Mouse (Mus musculus): ENCODE results near the gene Scn11a. TPM values are rescaled to one million over a fixed set of nuclear protein-coding genes. Genes with fewer than 3 reads are reported as not detected.

The Scn11a gene
- polyA plus RNA-seq (2015; fragmentation: Nextera tagmentation; extraction: Ambion mirVana), result 0.04 and 0.14 TPM in 2 replicates

GRCm38 (mm10) chr9:119825297-119825696 lies at the start of gene Scn11a:
Gene Scn11a, minus strand, starts transcription at chr9:119825456.
- no peak within 1 kb of the TSS for H3K9ac ChIP-seq
- no peak within 1 kb of the TSS for H3K27ac ChIP-seq
- no peak within 1 kb of the TSS for H3K4me2 ChIP-seq
- H3K27me3 ChIP-seq, result 0 out of 2 replicates have a peak, but pooled peaks cover 5% of the 10 kb centered on the region
- peaks cover 6% of the 10 kb centered on the region; the same call in 1 of the 2 replicates for H3K4me1 ChIP-seq (replicated peaks)
- ATAC-seq (ENCODE audit: low FRiP score), result no peak
- WGBS, result 50% methylated on average over 4 of the region's 4 CpGs
- H3K4me3 ChIP-seq, result no peak within 1 kb of the TSS
- no peaks in the 10 kb centered on the region for H3K36me3 ChIP-seq
- H3K9me3 ChIP-seq, result no peaks in the 10 kb centered on the region

DNA sequence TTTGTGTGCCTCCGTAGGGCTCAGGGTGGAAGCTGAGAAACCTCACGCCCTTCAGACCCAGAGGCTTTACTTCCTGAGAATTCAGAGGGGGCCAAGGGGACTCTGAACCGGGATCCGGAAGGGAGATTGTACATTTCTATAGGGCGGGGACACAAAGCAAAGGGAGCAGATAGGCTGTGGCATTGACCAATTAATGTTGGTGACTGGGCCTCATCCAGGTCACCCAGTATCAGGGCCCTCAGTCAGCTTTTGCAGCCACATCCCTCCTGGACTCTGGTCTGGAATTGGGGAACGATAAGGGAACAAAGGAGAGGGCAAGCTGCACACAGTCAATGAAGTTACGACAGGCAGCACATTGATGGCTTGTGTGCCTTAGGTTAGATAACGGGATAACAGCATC lies 28.9 kb upstream of the Scn11a start:
- ATAC-seq (ENCODE audit: low FRiP score), result no peak
- no peak overlapping the region for H3K27ac ChIP-seq
- H3K4me3 ChIP-seq, result no peak overlapping the region
- H3K36me3 ChIP-seq, result no peaks in the 10 kb centered on the region
- H3K9ac ChIP-seq, result no peak overlapping the region
- H3K9me3 ChIP-seq, result peaks cover 3% of the 10 kb centered on the region; the same call in 1 of the 2 replicates
- H3K4me1 ChIP-seq (replicated peaks), result peaks cover 16% of the 10 kb centered on the region
- 72% methylated on average over 8 of the region's 8 CpGs for WGBS
- H3K27me3 ChIP-seq, result no peaks in the 10 kb centered on the region
- H3K4me2 ChIP-seq, result no peak overlapping the region

DNA sequence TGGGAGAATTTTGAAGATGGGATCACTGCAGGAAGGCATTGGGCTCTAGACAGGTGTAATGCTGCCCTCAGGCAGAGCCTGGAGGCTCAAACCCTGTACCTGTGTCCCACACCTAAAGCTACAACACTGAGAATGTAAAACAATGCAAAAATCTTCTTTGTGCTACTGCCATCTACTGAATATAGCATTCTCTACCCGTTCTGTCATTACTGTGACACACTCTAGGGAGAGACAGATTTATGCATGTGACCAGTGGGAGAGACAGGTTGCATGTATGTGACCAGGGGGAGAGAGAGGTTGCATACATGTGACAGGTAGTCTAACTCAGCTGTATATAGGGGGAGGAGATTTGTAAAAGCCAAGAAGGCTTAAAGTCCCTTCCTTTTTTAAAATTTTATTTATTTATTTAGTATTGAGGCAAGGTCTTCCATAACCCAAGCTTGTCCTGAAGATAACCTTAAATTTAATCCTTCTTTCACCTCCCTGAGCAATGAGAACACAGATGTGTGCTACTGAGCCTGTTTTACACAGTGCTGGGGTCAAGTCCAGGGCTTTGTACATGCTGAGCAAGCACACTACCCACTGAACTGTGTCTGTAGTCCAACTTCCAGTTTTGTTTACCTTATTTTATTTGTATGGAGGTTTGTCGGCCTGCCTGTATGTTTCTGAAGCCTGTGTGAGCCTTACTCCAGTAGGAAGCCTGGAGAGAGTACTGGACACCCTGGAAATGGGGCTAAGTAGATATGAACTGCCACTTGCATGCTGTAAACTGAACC lies 28.0 kb upstream of the Scn11a start:
- peaks cover 24% of the 10 kb centered on the region for H3K4me1 ChIP-seq (replicated peaks)
- peaks cover 7% of the 10 kb centered on the region; the same call in 1 of the 2 replicates for H3K27me3 ChIP-seq
- peak; percentile 36; the same call in 1 of the 2 replicates for ATAC-seq (ENCODE audit: low FRiP score)
- H3K4me2 ChIP-seq, result no peak overlapping the region
- WGBS, result 74% methylated on average over 2 of the region's 2 CpGs
- H3K9me3 ChIP-seq, result peaks cover 3% of the 10 kb centered on the region; the same call in 1 of the 2 replicates
- no peaks in the 10 kb centered on the region for H3K36me3 ChIP-seq
- no peak overlapping the region for H3K4me3 ChIP-seq
- no peak overlapping the region for H3K9ac ChIP-seq
- peak overlapping the region; percentile 42; the same call in 1 of the 2 replicates for H3K27ac ChIP-seq

DNA sequence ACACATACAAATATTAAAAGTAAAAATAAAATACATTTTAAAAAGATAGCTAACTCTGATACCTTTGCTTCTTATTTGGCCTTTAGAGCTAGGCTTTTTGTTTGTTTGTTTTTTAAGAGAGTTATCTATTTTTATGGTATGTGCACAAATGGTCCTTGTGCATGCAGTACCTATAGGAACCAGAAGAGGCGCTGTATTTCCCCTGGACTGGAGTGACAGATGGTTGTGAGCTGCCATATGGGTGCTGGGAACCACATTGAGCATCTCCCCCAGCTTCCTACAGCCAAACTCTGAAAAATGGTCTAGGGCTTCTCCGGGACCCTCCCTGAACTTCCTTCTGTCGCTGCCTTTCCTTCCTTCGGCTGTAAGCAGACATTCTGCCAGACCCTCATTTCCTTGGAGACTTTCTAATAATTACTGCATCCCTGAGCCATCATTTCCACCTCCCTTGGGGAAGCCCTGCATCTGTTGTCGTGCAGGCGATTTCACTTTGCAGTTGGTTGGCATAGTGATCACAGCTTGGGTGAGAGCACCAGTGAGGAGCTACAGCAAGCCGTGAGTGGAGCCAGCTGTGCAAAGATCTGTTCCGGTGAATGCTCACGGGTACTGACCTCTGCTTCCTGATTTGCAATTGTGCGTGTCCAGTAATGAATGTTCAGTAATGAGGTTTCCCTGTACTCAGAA lies 27.2 kb upstream of the Scn11a start:
- H3K4me2 ChIP-seq, result no peak overlapping the region
- peaks cover 7% of the 10 kb centered on the region; the same call in 1 of the 2 replicates for H3K27me3 ChIP-seq
- H3K9ac ChIP-seq, result no peak overlapping the region
- WGBS, result 46% methylated on average over 10 of the region's 10 CpGs
- peaks cover 24% of the 10 kb centered on the region for H3K4me1 ChIP-seq (replicated peaks)
- no peak overlapping the region for H3K4me3 ChIP-seq
- H3K36me3 ChIP-seq, result no peaks in the 10 kb centered on the region
- peak overlapping the region; percentile 42; the same call in 1 of the 2 replicates for H3K27ac ChIP-seq
- H3K9me3 ChIP-seq, result peaks cover 3% of the 10 kb centered on the region; the same call in 1 of the 2 replicates
- peak; percentile 43; the same call in 1 of the 2 replicates for ATAC-seq (ENCODE audit: low FRiP score)

DNA sequence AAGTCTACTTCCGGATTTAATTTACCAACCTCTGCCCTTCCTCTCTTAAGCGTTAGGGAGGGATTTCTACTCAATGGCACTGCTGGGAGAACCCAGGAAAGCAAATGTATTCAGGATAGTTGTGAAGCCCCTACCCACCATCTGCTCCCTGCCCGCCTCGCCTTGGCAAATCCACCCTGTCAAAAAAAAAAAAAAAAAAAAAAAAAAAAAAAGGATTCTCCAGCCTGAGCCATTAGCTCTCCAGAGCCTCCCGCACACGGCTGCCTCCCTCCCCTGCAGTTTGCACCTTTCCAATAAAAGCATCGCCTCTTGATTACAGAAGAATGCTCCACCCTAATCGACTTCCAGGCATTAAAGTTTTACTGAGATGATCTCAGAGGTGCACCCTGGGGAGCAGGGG lies 24.0 kb upstream of the Scn11a start:
- H3K4me1 ChIP-seq (replicated peaks), result peaks cover 30% of the 10 kb centered on the region
- H3K9me3 ChIP-seq, result no peaks in the 10 kb centered on the region
- no peak for ATAC-seq (ENCODE audit: low FRiP score)
- no peak overlapping the region for H3K4me3 ChIP-seq
- no peaks in the 10 kb centered on the region for H3K36me3 ChIP-seq
- 15% methylated on average over 8 of the region's 8 CpGs for WGBS
- peaks cover 10% of the 10 kb centered on the region; the same call in 1 of the 2 replicates for H3K27me3 ChIP-seq
- H3K9ac ChIP-seq, result 0 out of 2 replicates have a peak overlapping the region, but pooled peaks have one; percentile 19
- 0 out of 2 replicates have a peak overlapping the region, but pooled peaks have one; percentile 10 for H3K27ac ChIP-seq
- no peak overlapping the region for H3K4me2 ChIP-seq

DNA sequence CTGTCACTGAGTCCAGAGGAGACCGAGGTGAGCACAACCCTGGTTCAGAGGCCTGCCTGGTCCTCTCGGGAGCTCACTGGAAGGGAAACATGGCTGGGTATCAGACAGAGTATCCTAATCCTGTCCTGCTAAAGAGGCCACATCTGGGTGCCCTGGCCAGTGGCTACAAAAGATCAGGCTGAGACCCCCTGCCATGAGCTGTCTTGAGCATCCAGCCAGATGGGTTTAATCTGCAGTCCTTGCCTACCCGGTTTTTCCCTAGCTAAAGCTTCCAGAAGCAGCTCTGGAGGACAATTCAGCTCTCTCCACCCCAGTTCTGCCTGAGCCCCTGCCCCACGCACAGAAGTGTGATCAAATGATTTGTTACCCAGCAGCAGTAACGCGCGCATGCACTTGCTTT lies 23.4 kb upstream of the Scn11a start:
- Histone ChIP-seq H3K9me3 (no peaks in the 10 kb centered on the region), H3K36me3 (no peaks in the 10 kb centered on the region), H3K27me3 (peaks cover 10% of the 10 kb centered on the region; the same call in 1 of the 2 replicates), H3K4me1 (replicated peaks) (peaks cover 30% of the 10 kb centered on the region), H3K4me3 (no peak overlapping the region), H3K9ac (no peak overlapping the region), H3K4me2 (no peak overlapping the region), H3K27ac (no peak overlapping the region)
- ATAC-seq (ENCODE audit: low FRiP score), result no peak
- 37% methylated on average over 7 of the region's 7 CpGs for WGBS

DNA sequence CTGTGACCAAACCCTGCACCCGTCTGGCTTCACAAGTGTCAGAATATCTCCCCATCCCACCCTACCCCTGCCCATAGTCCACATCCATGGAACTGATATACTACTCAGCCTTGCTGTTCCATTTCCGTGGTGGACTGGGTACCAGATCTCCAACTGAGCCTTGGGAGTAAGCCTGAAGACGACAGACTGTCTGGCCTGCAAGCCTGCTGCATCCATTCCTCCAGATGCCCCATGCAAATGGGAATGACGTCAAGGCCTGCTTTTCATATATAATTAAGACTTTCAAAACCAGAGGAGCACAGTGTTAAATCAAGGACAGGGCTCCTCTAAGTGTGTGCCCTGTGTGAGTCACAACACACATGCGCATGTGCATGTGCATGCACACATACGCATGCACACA lies 21.9 kb upstream of the Scn11a start:
- ATAC-seq (ENCODE audit: low FRiP score), result no peak
- Histone ChIP-seq H3K4me2 (no peak overlapping the region), H3K9me3 (no peaks in the 10 kb centered on the region), H3K9ac (no peak overlapping the region), H3K36me3 (no peaks in the 10 kb centered on the region), H3K4me1 (replicated peaks) (peaks cover 25% of the 10 kb centered on the region), H3K4me3 (no peak overlapping the region), H3K27ac (no peak overlapping the region), H3K27me3 (peaks cover 10% of the 10 kb centered on the region; the same call in 1 of the 2 replicates)
- 75% methylated on average over 6 of the region's 6 CpGs for WGBS

GRCm38 (mm10) chr9:119844724-119845123 lies 19.5 kb upstream of the Scn11a start:
- no peak for ATAC-seq (ENCODE audit: low FRiP score)
- Histone ChIP-seq H3K36me3 (no peaks in the 10 kb centered on the region), H3K27me3 (peaks cover 10% of the 10 kb centered on the region; the same call in 1 of the 2 replicates), H3K9me3 (no peaks in the 10 kb centered on the region), H3K4me1 (replicated peaks) (peaks cover 27% of the 10 kb centered on the region), H3K27ac (no peak overlapping the region), H3K9ac (no peak overlapping the region), H3K4me2 (no peak overlapping the region), H3K4me3 (no peak overlapping the region)
- WGBS, result 56% methylated on average over 5 of the region's 5 CpGs

- peaks cover 15% of the 10 kb centered on the region for H3K4me1 ChIP-seq (replicated peaks)
- no peak overlapping the region for H3K27ac ChIP-seq
- H3K27me3 ChIP-seq, result peaks cover 6% of the 10 kb centered on the region; the same call in 1 of the 2 replicates
- H3K9ac ChIP-seq, result no peak overlapping the region
- no peak for ATAC-seq (ENCODE audit: low FRiP score)
- WGBS, result 88% methylated on average over 4 of the region's 4 CpGs
- H3K4me2 ChIP-seq, result no peak overlapping the region
- no peak overlapping the region for H3K4me3 ChIP-seq
- H3K9me3 ChIP-seq, result no peaks in the 10 kb centered on the region
- no peaks in the 10 kb centered on the region for H3K36me3 ChIP-seq
These were observed 18.3 kb upstream of the Scn11a start for GRCm38 (mm10) chr9:119843549-119843948.

GRCm38 (mm10) chr9:119842541-119843169 lies 17.4 kb upstream of the Scn11a start:
- Histone ChIP-seq H3K27me3 (0 out of 2 replicates have a peak, but pooled peaks cover 4% of the 10 kb centered on the region), H3K4me2 (no peak overlapping the region), H3K9me3 (no peaks in the 10 kb centered on the region), H3K4me3 (no peak overlapping the region), H3K27ac (no peak overlapping the region), H3K9ac (no peak overlapping the region), H3K36me3 (no peaks in the 10 kb centered on the region), H3K4me1 (replicated peaks) (peaks cover 13% of the 10 kb centered on the region; the same call in 1 of the 2 replicates)
- 31% methylated on average over 4 of the region's 4 CpGs for WGBS
- no peak for ATAC-seq (ENCODE audit: low FRiP score)

DNA sequence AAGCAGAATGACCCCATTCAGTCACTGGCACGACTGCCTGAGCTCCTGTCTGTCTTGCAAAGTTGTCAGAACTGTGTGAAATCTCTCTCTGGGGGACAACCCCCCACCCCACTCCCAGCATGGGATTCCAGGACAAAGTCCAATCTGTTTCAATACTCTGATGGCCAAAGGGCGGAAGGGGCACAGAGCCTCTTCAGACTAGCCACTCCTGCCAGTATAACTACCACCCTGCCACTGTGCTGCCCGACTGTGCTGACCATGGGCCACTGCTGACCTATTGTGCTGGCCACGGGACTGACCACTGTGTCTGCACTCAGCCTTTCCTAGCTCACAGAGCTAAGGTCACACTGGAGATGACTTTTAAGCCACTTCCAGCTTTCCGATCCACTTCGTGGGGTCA lies 16.8 kb upstream of the Scn11a start:
- H3K4me2 ChIP-seq, result no peak overlapping the region
- H3K27me3 ChIP-seq, result 0 out of 2 replicates have a peak, but pooled peaks cover 4% of the 10 kb centered on the region
- no peak overlapping the region for H3K4me3 ChIP-seq
- peaks cover 13% of the 10 kb centered on the region; the same call in 1 of the 2 replicates for H3K4me1 ChIP-seq (replicated peaks)
- H3K9ac ChIP-seq, result no peak overlapping the region
- no peak for ATAC-seq (ENCODE audit: low FRiP score)
- H3K27ac ChIP-seq, result no peak overlapping the region
- H3K36me3 ChIP-seq, result no peaks in the 10 kb centered on the region
- no peaks in the 10 kb centered on the region for H3K9me3 ChIP-seq
- 22% methylated on average over 6 of the region's 6 CpGs for WGBS

DNA sequence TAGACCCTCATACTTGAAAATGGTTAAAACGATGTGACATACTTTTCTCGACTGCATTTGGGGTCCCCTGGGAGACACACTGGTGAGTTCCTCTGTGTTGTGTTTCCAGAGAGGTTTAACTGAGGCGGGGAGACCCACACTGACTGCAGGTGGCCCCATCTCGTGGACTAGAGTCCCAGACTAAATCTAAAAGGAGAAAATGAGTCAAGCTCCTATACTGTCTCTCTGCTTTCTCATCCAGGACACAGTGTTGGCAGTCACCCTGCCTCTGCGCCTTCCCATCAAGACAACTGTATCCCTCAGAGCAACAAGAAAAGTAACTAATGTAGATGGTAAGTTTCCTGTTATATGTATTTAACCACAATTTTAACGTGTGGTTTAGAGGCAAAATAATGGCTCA lies 15.9 kb upstream of the Scn11a start:
- Histone ChIP-seq H3K4me1 (replicated peaks) (peaks cover 8% of the 10 kb centered on the region; the same call in 1 of the 2 replicates), H3K9me3 (no peaks in the 10 kb centered on the region), H3K36me3 (no peaks in the 10 kb centered on the region), H3K27me3 (0 out of 2 replicates have a peak, but pooled peaks cover 8% of the 10 kb centered on the region), H3K9ac (no peak overlapping the region), H3K4me2 (no peak overlapping the region), H3K27ac (no peak overlapping the region), H3K4me3 (no peak overlapping the region)
- 80% methylated on average over 6 of the region's 6 CpGs for WGBS
- no peak for ATAC-seq (ENCODE audit: low FRiP score)

Data from hindbrain, embryonic 13.5 days (tissue).